Mouse (Mus musculus) heart, adult 2 months (tissue): ENCODE data around the gene Mcm2. TPM values are rescaled to one million over a fixed set of nuclear protein-coding genes. Genes with fewer than 3 reads are reported as not detected.
A peak's percentile ranks its signal among the peaks of the same experiment; 100 is the strongest.

Source experiments
- DNase-seq, 2 experiments: peaks; one replicate each; pipeline ENCODE4 v3.0.0; 2021
- H3K27ac ChIP-seq: fragments of 200-600 bp; 2 replicates; pipeline ENCODE4 v1.8.1; 2022
- H3K27me3 ChIP-seq: fragments of 200-500 bp; 2 replicates; pipeline ENCODE4 v1.6.1; 2012; ENCODE audit warnings: mild to moderate bottlenecking, low read length, inconsistent platforms, mixed read lengths; ENCODE audit not compliant: control insufficient read depth, insufficient read depth
- H3K36me3 ChIP-seq: fragments of 200-500 bp; 2 replicates; pipeline ENCODE4 v1.6.1; 2012; ENCODE audit warnings: low read length, inconsistent platforms; ENCODE audit not compliant: control insufficient read depth, insufficient read depth
- H3K4me1 ChIP-seq: fragments of 200-500 bp; 2 replicates; pipeline ENCODE4 v1.6.1; 2011; ENCODE audit warnings: low read length; ENCODE audit not compliant: control insufficient read depth, insufficient read depth
- H3K4me3 ChIP-seq: fragments of 200-600 bp; 2 replicates; pipeline ENCODE4 v1.8.1; 2022
- H3K79me2 ChIP-seq: fragments of 200-500 bp; replicated peaks from 2 replicates; pipeline ENCODE4 v1.6.1; 2012; ENCODE audit warnings: mild to moderate bottlenecking, inconsistent platforms, low read length, moderate library complexity, mixed read lengths; ENCODE audit not compliant: control insufficient read depth, insufficient read depth
- H3K9ac ChIP-seq: fragments of 200-500 bp; 2 replicates; pipeline ENCODE4 v1.6.1; 2012; ENCODE audit warnings: low read depth, mild to moderate bottlenecking, control low read depth, inconsistent platforms, low read length, mixed read lengths
- CTCF ChIP-seq: fragments of 200-600 bp; IDR thresholded peaks from 2 replicates; pipeline ENCODE4 v1.8.1; 2022; ENCODE audit warnings: antibody characterized with exemption, mild to moderate bottlenecking, moderate library complexity
- EP300 ChIP-seq: fragments of 200-500 bp; IDR thresholded peaks from 2 replicates; pipeline ENCODE4 v1.6.1; 2011; ENCODE audit warnings: low read depth, low read length, control low read depth; ENCODE audit not compliant: insufficient read depth
- POLR2A ChIP-seq: fragments of 200-500 bp; IDR thresholded peaks from 2 replicates; pipeline ENCODE4 v1.6.1; 2011; ENCODE audit warnings: mild to moderate bottlenecking, low read depth, low read length, control low read depth; ENCODE audit not compliant: insufficient read depth
- WGBS: fragments of 180-500 bp; shearing (Covaris S2); methylation state at CpG from one replicate; pipeline ENCODE4 v1.1.7; 2018; 5-methylcytosine and 5-hydroxymethylcytosine counted together
- intact Hi-C: fragments of 180-260 bp; cut with DNase I; formaldehyde crosslinking; loops from one replicate; pipeline ENCODE4 v1.15.1; 2025
- polyA plus RNA-seq: library from polyadenylated mRNA; depleted of rRNA; stranded (reverse); fragments of >200 nt; gene quantifications from 2 replicates; pipeline ENCODE4 v1.2.3, GENCODE M21; 2012
- total RNA-seq, 2 experiments: library from RNA; stranded (reverse); gene quantifications; 2 replicates each; pipeline ENCODE4 v1.2.3; 2021

Gene Mcm2
- total and polyA plus RNA-seq, 3 experiments = 4.8 to 6.1 (median 5.3) TPM

DNA sequence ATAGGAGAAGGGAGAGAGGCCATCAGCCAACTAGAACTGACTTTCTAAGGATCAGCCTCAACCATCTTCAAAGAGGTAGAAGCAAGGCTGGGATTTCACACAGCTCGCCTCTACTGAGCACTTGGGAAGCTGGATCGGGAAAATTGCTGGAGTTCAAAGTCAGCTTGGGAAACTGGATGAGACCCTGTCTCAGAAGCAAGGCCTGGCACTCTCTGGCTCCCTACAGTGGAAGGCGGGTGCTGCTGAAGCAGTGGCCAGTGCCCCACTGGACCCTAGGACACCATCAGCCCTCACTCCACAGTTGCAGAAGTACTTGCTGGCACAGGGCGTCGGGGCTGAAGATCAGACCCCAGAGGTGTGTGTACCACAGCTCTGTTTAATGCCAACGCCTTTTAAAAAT, 40.8 kb downstream of the Mcm2 start:
- peak overlapping the region; percentile 79 for H3K27ac ChIP-seq
- H3K4me3 ChIP-seq = no peak overlapping the region
- peak overlapping the region; percentile 41; the same call in 1 of the 2 replicates for H3K9ac ChIP-seq
- no peaks in the 10 kb centered on the region for H3K36me3 ChIP-seq
- DNase-seq = no peak
- H3K79me2 ChIP-seq = no peaks in the 10 kb centered on the region
- WGBS = 78% methylated on average over 6 of the region's 6 CpGs
- intact Hi-C loops = no loop called here
- H3K4me1 ChIP-seq = peaks cover 3% of the 10 kb centered on the region; the same call in 1 of the 2 replicates
- no peaks in the 10 kb centered on the region for H3K27me3 ChIP-seq
- TF ChIP-seq POLR2A = no peak
- TF ChIP-seq CTCF = no peak
- TF ChIP-seq EP300 = no peak

DNA sequence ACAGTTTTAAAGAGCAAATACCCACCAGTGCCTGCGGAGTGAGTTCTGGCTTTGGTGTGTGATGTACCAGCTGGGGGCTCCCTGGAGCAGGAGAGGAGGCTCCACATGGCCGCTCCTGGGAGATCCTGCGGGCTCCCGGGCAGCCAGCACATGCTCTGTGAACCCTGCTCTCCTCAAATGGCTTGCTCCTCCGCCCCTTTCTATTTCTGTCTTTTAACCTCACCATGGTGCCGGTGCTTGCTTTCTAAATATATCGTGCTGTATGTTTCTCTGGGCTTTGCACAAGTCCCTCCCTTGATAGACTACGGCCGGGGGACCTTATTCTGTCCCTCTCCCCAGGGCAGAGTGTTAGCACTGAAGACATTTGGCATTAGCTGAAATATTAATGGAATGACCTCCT, 41.3 kb downstream of the Mcm2 start:
- H3K27me3 ChIP-seq = no peaks in the 10 kb centered on the region
- H3K36me3 ChIP-seq = no peaks in the 10 kb centered on the region
- peak overlapping the region; percentile 41 for H3K9ac ChIP-seq
- WGBS = 14% methylated on average over 9 of the region's 9 CpGs
- DNase-seq = peak; percentile 59 to 78
- intact Hi-C loops = no loop called here
- H3K27ac ChIP-seq = peak overlapping the region; percentile 79
- peaks cover 3% of the 10 kb centered on the region; the same call in 1 of the 2 replicates for H3K4me1 ChIP-seq
- peak; percentile 62 for TF ChIP-seq CTCF
- TF ChIP-seq POLR2A = 0 out of 2 replicates have a peak, but pooled peaks have one; percentile 36
- TF ChIP-seq EP300 = 0 out of 2 replicates have a peak, but pooled peaks have one; percentile 54
- H3K79me2 ChIP-seq = no peaks in the 10 kb centered on the region
- H3K4me3 ChIP-seq = no peak overlapping the region

- Histone ChIP-seq H3K9ac (no peak overlapping the region), H3K4me1 (peaks cover 3% of the 10 kb centered on the region; the same call in 1 of the 2 replicates), H3K36me3 (no peaks in the 10 kb centered on the region), H3K27me3 (no peaks in the 10 kb centered on the region), H3K4me3 (no peak overlapping the region), H3K27ac (no peak overlapping the region), H3K79me2 (no peaks in the 10 kb centered on the region)
- intact Hi-C loops = loop anchor here (1.0 kb wide), 1 partner anchor 306 kb away; no protein-coding TSS in a partner anchor
- DNase-seq = no peak
- 25% methylated on average over 5 of the region's 5 CpGs for WGBS
- TF ChIP-seq POLR2A (no peak), CTCF (peak; percentile 77), EP300 (no peak)
Observed at GRCm38 (mm10) chr6:88855636-88856035, 42.9 kb downstream of the Mcm2 start.

- no peak for DNase-seq
- 71% methylated on average over 5 of the region's 5 CpGs for WGBS
- Histone ChIP-seq H3K4me1 (peaks cover 8% of the 10 kb centered on the region), H3K4me3 (no peak overlapping the region), H3K9ac (no peak overlapping the region), H3K36me3 (no peaks in the 10 kb centered on the region), H3K27me3 (no peaks in the 10 kb centered on the region), H3K27ac (no peak overlapping the region), H3K79me2 (no peaks in the 10 kb centered on the region)
- TF ChIP-seq POLR2A (no peak), EP300 (no peak), CTCF (no peak)
- intact Hi-C loops = no loop called here
Observed at GRCm38 (mm10) chr6:88854509-88854908, 44.1 kb downstream of the Mcm2 start.

GRCm38 (mm10) chr6:88850034-88850433, 48.5 kb downstream of the Mcm2 start:
- no peaks in the 10 kb centered on the region for H3K79me2 ChIP-seq
- no peak for DNase-seq
- H3K27ac ChIP-seq = peak overlapping the region; percentile 57
- H3K27me3 ChIP-seq = no peaks in the 10 kb centered on the region
- no peak overlapping the region for H3K9ac ChIP-seq
- no peaks in the 10 kb centered on the region for H3K36me3 ChIP-seq
- TF ChIP-seq CTCF = peak; percentile 53
- TF ChIP-seq EP300 = no peak
- peaks cover 5% of the 10 kb centered on the region for H3K4me1 ChIP-seq
- WGBS = 58% methylated on average over 7 of the region's 7 CpGs
- intact Hi-C loops = no loop called here
- no peak overlapping the region for H3K4me3 ChIP-seq

- TF ChIP-seq EP300 (no peak), POLR2A (no peak), CTCF (peak; percentile 77)
- WGBS = 50% methylated on average over 4 of the region's 4 CpGs
- Histone ChIP-seq H3K27me3 (no peaks in the 10 kb centered on the region), H3K79me2 (no peaks in the 10 kb centered on the region), H3K4me1 (peaks cover 5% of the 10 kb centered on the region), H3K9ac (no peak overlapping the region), H3K27ac (no peak overlapping the region), H3K36me3 (no peaks in the 10 kb centered on the region), H3K4me3 (no peak overlapping the region)
- intact Hi-C loops = no loop called here
- peak in 1 of 2 experiments; percentile 62 for DNase-seq
Observed at GRCm38 (mm10) chr6:88849270-88849669, 49.3 kb downstream of the Mcm2 start.
